Mouse (Mus musculus): ENCODE data around the gene Ddx28.

DNA sequence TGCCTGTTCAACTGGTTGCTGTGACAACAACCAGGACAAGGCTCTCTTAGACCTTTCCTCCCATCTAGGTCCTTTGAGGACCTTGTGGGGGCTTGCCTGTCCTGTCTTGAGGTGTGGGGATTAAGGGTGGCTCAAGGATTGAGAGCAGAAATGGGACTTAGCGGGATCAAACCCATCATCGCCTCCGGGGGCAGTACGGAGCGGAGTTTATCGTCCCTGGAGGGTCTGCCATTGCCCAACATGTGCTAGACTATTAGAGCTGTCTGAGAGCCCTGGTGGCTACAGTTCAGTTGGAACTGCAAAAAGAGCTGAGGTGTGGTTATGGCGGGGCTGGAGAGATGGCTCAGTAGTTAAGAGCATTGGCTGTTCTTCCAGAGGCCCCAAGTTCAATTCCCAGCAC, 36.3 kb downstream of the Ddx28 start:
- TF ChIP-seq POLR2A (IDR thresholded peaks at IDR 0.05; ENCODE audit: control insufficient read depth, low read depth, low read length) (no peak), CTCF (IDR thresholded peaks at IDR 0.05; ENCODE audit: control insufficient read depth, insufficient read depth, insufficient replicate concordance, low read depth, low read length) (no peak)
